Mouse (Mus musculus): ENCODE data around the gene Gps2.

- TF ChIP-seq MAX (IDR thresholded peaks at IDR 0.05; ENCODE audit: low read depth) (no peak), USF1 (IDR thresholded peaks at IDR 0.05; ENCODE audit: low read depth) (no peak), E2F4 (IDR thresholded peaks at IDR 0.05; ENCODE audit: insufficient read depth) (no peak), POLR2A (IDR thresholded peaks at IDR 0.05; ENCODE audit: insufficient read length, low read depth) (peak; percentile 35), MYOD1 (IDR thresholded peaks at IDR 0.05; ENCODE audit: control insufficient read depth in 1 of 3, insufficient read length in 2 of 3, low read depth in 2 of 3) (no peak), SRF (IDR thresholded peaks at IDR 0.05; ENCODE audit: control insufficient read depth, insufficient read length, low read depth) (no peak), CEBPB (IDR thresholded peaks at IDR 0.05; ENCODE audit: insufficient read depth, poor library complexity, severe bottlenecking) (no peak), MYOG (IDR thresholded peaks at IDR 0.05; ENCODE audit: control insufficient read depth in 1 of 3, insufficient read depth in 1 of 3, insufficient read length in 2 of 3, low read depth in 2 of 3) (peak in 1 of 3 experiments; percentile 18), TCF12 (IDR thresholded peaks at IDR 0.05; ENCODE audit: insufficient read depth, poor library complexity, severe bottlenecking) (no peak), REST (IDR thresholded peaks at IDR 0.05; ENCODE audit: insufficient read depth, insufficient read length) (no peak), POLR2AphosphoS2 (IDR thresholded peaks at IDR 0.05; ENCODE audit: insufficient read length, low read depth) (peak; percentile 95), TCF3 (IDR thresholded peaks at IDR 0.05; ENCODE audit: insufficient read length, low read depth) (no peak)
Observed at GRCm38 (mm10) chr11:69876867-69877266, 36.8 kb upstream of the Gps2 start.

Measured in myocyte (in vitro differentiated cells).